Mouse (Mus musculus): ENCODE results near the gene Dhx58. TPM values are rescaled to one million over a fixed set of nuclear protein-coding genes. Genes with fewer than 3 reads are reported as not detected.
A peak's percentile ranks its signal among the peaks of the same experiment; 100 is the strongest.
"Not testable (repeated sequence)": the region's sequence is repeated elsewhere in the genome, so short reads cannot be mapped to it uniquely, and the experiment has no call there.

The Dhx58 gene
- total RNA-seq, 4 experiments from 2014 or later, result 0.38 to 1.1 (median 0.78) TPM

DNA sequence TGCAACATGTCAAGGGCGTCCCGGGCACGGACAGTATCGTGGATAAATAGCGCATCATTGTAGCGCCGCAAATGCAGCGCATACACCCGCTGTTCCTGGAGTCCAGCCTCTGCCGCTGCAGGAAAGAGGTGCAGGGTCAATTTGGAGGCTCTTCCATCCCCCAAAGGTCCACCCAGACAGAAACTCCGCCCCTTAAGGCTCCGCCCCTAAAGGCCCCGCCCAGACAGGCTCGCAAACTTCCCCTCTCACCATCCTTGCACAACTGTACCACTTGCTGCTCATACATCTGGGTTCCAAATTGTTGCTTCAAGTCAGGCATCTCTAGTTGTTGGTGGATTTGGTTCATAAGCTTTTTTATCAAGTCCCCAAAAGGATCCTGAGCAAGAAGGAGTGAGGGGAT, 2.8 kb downstream of the Dhx58 start:
- peak; percentile 52 for DNase-seq (ENCODE audit: low spot score)

DNA sequence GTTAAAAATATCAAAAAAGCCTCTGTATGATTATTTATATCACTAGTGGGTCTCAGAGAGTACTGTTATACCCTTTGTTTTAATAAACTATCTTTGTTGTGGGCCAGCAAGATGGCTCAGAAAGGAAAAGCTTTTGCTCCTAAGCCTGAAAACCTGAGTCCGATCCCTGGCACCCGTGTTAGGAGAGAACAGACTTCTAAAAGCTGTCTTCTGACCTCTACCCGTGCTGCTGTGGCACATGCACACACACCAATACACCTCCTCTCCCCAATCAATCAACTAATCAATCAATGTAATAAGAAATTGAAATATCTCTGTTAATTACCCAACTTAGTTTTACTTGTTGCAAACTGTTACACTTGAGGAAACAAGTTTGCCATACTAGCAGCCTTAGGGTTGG, 3.4 kb downstream of the Dhx58 start:
- DNase-seq (ENCODE audit: low spot score), result no peak

DNA sequence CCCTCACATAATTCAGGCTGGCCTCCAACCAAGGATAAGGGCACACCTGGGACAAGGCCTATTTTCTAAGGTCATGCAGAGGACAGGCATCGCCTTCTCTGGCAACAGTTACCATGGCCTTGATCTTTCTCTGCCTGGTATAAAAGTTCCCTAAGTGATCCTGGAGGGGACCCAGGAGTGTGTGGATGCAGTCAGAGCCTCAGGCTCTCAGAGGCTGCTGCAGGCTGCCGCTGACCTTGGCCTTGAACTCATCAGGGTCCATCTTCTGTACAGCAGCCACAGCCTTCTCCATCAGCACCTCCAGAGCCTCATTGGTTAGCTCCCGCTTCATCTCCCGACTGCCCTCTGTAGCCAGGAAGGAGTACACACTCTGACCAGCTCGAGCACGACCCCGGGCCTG, 6.2 kb downstream of the Dhx58 start:
- DNase-seq (ENCODE audit: low spot score), result no peak

DNA sequence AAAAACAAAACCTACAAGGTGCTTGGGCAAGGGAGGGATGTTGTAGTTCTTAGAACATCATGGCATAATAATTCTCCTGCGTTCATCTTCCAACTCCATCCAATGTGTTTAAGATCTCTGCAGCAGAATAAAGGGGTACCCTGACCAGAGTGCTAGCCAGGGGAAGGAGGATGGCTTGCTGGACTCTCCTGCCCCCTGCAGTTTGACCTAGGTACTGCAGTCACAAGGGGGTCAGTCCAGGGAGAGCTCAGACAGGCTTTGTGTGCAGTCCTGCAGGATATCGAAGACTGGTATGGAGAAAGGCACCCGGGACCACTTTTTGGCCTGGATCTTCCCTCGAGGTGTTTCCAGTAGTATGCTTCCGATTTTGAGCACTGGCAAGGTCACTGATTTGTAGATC, 9.1 kb downstream of the Dhx58 start:
- peak; percentile 82 for DNase-seq (ENCODE audit: low spot score)

DNA sequence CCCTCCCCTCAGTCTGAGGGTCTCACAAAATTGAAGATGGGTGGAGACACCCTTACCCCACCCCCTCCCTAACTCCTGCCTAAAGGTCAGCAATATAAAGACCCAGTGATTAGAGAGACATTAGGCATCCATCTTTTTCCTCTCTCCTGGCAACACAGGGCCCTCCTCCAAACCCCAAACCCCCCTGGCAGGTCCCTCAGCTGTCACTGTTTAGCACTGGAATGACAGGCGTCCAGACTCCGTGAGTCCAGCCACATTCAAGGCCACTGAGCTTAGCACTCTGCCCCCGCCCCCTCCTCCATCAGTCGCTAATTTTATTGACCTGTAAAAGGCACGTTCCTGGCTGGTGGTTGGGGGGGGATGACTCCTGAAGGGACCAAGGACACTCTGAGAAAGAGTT, 10.9 kb downstream of the Dhx58 start:
- no peak for DNase-seq (ENCODE audit: low spot score)

DNA sequence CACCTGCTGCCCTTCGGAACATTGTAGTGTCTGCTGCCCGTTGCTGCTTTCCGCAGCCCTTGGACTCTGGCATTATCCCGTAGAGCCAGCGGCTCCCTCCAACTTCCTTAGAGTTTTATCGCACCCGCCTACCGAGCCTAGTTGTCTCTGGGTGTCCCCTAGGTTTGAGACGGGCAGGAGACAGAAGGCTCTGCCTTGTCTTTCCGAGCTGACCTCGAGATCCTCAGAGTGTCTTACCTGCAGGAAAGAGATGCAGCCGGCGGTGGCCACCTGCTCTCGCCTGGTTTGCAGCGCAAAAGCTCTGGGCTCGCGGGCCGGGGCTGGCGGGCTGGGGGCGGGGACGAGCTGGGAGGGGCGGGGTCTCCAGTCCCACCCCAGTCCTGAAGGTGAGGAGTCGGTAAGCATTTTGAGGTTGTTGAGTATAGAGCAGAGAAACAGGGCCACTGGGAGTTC, 11.9 kb downstream of the Dhx58 start, which contains the start of gene Zfp385c:
Gene Zfp385c (minus strand): TSS at position 292 of the 453 bp plus-strand sequence.
- DNase-seq (ENCODE audit: low spot score), result no peak

DNA sequence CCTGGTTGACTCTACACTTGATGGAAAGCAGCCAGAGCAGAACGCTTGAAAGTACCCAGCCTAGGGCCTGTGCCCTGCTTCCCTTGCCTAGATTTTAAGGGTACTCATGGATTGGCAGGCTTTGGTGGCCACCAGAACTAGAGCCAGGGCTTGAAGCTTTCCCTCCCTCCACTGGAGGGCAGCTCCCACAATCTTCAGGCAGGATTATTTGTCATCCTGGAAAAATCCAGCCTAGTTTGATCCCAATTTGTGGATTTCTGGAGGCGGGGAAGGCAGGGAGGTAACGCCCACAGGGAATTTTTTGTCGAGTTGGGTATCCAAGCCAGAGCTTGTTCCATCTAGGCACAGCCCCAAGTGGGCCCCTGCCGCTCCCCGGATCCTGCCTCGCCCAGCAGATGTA, 13.7 kb downstream of the Dhx58 start:
- DNase-seq (ENCODE audit: low spot score), result no peak

DNA sequence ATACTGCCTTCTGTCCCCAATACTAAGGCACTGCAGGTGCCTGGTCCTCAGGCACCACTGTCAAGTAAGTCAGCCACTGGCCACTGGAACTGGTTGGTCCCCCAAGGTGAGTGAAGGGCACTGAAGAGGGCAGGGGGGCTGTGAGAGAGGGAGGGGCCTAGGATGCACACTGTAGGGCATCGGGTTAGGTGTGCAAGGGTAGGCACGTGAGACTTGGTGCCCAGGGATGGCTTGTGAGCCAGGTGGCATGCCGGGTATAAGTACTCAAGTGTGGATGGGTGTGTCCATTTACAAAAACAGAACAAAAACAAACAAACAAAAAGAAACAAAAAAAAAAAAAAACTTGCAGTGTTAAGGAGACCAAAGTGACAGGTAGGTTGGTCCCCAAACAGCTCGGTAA, 15.6 kb downstream of the Dhx58 start:
- DNase-seq (ENCODE audit: low spot score), result no peak

DNA sequence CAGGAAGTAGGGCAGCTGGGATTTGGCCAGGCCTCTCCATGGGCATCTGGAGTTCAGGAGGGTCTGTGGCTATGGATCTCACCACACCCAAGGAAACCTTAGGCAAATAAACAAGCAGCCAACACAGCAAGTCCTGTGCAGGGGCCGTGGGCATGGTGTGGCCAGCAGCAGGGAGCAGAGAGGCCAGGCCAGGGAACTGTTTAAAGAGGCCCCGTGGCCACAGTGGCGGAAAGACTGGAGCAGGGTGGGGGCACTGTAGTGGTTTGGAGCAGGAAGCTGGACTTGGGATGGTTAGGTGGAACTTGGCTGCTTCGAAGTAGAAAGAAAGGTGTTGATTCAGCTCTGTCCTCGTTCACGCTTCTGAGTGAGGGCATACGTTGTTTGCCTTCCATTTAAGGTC, 16.8 kb downstream of the Dhx58 start:
- no peak for DNase-seq (ENCODE audit: low spot score)

DNA sequence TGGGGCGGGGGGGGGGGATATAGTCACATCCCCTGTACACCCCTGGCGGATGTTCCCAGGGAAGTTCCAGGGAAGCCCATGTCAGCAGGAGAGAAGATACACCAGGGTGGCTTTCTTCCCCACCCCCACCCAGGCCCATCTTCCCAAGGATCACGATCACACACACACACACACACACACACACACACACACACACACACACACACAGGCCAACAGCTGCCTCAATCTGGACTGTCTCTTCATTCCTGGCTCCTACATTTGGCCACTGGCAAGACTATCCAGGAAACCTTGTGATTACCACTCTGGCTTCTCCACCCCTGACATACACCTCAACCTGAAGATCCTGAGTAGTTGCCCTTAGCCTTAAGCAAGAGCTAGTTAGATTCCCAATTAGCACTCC, 18.7 kb downstream of the Dhx58 start:
- no peak for DNase-seq (ENCODE audit: low spot score)

DNA sequence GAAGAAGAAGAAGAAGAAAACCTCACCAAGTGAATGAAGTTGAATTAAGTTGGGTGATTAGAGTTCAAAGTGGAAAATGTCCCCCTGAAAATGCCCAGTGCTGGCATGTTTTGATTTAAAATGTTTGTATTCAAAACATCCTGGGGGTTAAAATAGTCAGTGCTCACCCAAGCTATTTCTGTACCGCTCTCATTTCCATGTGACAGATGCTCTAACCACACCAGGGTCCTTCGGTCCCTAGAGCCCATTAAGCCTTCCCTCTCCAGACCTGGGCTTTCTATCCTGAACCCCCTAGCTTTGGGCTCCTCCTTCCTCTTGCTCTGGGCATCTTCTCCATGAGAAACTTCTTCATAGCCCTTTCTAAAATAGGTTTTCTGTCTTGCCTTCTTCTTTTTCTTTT, 20.0 kb downstream of the Dhx58 start:
- no peak for DNase-seq (ENCODE audit: low spot score)

DNA sequence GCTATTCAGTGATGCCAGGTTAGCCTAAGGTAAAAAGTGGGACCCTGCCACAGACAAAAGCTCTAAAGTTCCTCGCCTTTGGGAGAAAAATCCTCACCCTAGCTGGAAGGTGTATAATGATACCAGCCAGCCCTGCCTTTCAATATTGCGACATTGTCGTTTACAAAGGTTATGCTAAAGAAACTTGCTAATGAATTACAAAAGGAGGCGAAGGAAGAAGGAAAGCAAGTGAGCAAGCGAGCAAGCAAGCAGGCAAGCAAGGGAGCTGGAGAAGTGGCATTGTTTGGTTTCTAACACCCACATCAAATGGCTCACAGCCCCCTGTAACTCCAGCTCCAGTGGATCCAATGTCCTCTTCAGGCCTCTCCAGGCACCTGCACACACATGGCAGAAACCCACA, 21.5 kb downstream of the Dhx58 start:
- DNase-seq (ENCODE audit: low spot score), result no peak

DNA sequence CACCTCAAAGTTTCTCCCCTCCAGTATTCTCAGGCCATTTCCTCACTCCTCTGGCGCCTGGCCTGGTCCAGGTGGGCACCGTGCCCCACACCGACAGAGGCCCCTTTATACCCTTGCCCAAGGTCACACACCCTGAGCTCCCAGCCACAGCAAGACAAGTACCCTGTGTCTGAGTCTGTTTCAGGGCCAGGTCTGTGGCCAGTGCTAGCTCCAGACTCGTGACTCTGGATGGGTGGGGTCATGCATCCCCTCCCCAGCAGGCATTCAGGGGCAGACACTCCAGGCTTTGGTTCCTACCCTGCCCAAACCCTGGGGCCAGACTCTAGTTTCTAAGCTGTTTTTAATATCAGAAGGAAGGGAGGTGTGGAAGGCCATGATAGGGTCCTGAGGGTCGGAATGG, 22.2 kb downstream of the Dhx58 start:
- no peak for DNase-seq (ENCODE audit: low spot score)

DNA sequence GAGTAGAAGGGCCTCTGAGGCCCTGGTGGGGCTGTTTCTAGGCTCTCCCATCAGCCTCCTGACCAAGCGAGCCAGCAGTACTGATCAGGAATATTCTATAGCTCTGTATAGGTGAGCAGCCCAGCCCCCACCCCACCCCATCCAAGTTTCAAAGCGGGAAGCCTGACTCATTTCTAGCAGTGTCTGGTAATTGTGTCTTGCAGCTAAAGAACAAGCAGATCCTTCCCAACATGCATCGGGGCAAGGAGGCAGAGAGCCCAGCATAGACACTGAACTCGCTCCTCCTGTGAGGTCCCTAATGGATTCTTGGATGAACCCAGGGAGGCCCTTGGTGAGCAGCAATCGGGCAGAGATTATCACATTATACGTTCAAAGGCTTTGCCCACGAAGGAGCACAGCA, 26.3 kb downstream of the Dhx58 start:
- DNase-seq (ENCODE audit: low spot score), result no peak

DNA sequence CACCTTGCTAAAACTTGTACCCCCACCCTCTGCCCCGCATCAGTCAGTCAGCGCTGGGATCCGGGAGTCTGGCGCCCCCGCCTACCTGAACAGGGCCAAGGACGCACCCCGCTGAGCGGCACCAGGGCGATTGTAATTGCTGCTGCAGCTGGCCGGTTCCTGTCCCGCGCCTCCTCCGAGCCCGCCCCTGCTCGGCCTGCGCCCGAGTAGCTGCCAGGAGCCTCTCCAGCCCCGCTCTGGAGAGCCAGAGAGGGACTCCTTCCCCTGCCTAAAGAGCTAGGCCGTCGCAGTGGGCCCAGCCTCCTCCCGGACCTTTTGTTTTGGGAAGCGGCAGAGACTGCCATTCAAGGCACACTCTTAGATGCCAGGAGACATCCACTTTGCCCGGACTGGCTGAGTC, 30.9 kb downstream of the Dhx58 start:
- peak; percentile 35 for DNase-seq (ENCODE audit: low spot score)

DNA sequence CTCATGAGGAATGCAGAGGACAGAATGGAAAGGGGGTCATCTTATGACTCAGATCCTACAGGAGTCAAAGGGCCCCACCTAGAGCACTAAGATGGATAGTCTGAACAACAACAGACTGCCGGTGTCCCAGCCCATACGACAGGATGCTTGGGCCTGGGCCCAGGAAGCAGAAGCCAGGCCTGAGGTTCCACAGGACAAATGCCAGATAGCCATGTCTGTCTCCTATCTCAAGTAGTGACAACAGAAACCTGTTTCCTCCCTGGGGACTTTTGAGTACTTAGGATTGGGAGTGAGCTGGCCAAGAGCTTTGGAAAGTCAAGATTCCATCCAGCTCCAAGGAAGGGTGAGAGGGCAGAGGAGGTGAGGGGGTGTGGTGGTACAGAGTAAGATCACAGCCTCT, 32.1 kb downstream of the Dhx58 start:
- DNase-seq (ENCODE audit: low spot score), result peak; percentile 44

DNA sequence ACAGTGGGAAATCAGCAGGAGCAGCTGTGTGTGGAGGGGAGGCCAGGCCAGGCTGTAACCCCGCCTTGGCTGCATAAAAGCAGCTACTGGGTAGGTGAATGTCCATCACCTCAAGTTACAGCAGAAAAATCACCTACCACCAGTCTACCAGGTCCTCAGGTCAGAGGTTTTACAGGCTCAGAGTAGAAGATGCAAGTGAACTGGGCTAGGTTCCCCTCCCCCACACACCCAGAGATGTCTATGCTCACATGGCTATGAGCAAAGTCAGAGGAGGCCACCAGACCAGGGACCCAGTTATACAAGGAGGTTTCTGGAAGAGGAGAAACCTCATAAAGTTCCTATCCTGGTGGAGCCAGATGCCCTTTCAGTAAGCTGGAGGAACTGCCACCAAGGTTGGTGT, 33.0 kb downstream of the Dhx58 start:
- no peak for DNase-seq (ENCODE audit: low spot score)

DNA sequence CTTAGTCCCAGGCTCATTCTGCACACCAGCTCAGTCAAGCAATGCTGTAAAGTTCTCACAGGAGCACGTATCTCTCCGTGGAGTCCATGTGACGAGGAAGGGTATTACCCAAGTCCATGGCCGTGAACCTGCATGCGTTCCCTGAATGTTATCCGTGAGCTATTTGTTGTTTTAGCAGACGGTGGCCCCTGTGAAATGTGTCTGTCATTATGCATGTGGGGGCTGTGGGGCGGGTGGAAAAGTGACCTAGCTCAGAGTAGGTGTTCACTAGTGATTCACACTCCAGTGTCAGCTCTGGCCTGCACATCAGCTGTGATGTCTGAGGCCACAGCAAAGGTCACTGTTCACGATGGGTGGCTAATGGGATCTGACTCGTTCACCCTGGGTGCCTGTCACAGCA, 44.3 kb downstream of the Dhx58 start:
- DNase-seq (ENCODE audit: low spot score), result no peak

DNA sequence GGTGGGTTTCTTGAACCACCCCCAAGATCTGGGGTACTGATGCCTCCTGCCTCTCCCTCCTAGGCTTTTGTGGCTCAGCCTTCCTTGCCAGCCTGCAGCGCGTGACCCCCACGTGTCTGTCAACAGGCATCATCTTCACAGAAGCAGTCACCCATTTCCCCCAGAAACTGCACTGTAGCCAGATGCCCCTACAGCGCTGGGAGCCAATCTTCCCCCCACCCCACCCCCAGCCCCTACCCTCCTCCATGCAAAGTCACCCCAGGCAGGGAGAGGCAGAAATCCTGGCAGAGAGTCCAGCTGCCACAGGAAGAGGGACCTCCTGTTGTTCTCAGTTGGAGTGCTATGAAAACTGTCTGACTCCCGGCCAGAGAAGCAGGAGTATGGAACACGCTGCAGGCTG, 47.6 kb downstream of the Dhx58 start:
- no peak for DNase-seq (ENCODE audit: low spot score)

DNA sequence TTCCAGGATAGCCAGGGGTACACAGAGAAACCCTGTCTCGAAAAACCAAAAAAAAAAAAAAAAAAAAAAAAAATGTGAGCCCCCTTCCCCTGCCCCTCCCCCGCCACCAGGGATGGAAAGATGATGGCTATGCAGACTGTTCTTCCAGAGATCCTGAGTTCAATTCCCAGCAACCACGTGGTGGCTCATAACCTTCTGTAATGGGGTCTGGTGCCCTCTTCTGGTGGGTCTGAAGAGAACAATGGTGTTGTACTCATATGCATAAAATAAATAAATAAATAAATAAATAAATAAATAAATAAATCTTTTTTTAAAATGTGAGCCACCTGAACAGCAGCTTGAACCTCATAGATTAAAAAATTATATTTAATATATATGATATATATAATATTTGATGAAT, 48.5 kb downstream of the Dhx58 start:
- not testable (repeated sequence) for DNase-seq (ENCODE audit: low spot score)

DNA sequence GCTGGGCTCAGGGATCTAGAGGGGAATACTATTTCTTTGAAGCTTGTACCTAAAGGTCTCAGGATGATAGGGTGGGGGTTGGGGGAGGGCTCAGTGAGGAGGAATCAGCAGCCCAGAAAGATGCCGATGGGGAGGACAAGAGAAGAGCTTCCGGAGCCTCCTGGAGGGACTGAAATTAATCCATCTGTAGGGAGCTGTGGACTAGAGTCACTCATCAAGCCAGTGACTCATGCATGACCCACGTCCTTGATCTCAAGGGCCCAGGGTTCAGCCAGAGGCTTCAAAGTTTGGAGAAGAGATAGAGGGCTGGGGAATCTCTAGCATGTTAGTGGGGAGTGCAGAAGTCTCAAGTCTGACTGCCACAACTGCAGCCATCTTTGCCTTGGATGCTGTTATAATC, 52.3 kb downstream of the Dhx58 start:
- no peak for DNase-seq (ENCODE audit: low spot score)

DNA sequence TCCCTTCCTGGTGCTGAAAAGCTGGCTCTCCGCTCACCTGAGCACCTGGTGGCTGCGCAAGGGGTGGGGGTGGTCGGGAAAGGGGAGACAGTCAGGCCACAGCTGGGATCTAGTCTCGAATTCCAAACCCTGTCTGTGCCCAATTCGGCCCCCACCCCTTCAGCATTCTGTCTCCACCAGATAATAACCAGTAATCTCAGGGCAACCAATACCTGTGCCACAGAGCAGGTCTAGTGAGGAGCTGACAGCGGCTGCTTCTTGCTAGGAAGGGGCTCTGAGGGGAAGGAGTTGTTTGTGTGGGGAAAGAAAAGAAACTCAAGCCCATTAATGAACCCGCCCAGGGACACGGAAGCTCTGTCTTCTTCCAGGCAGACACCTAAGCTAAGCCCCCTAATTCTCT, 52.9 kb downstream of the Dhx58 start:
- no peak for DNase-seq (ENCODE audit: low spot score)

DNA sequence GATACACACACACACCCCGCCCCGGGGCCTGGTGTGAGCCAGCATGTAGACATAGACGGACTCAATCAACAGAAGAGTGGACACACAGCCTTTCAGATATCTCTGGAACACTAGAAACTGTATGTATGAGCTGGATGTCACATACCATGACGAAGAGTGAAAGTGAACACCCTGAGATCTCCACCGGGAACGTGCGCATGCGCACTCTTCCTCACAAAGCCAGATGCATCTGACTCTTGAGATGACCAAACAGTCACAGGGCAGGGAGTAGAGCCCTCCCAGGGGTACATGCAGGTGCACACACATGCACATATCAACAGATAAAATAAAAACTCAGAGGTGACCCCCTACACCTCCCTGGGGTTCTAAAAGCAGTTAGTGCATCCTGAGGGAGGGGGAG, 55.7 kb downstream of the Dhx58 start:
- no peak for DNase-seq (ENCODE audit: low spot score)

DNA sequence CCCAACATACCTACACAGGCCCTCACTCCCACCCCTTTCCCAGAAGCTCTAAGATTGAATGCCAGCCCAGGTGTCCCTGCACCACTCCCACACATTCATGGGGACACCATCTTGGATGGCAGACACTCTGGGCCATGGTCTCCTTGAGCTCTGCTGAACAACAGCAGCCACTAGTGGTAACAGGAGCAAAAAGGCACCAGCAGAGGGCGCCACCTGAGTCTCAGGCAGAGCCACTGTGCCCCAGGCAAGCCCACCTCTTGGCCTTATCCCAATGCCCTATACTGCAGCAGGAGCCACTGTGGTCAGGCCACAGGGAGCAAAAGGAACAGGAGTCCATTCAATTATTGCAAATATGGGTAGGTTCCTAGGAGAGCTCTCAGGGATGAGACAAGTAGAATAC, 57.8 kb downstream of the Dhx58 start:
- no peak for DNase-seq (ENCODE audit: low spot score)

All from heart, adult 8-10 months (tissue).